Comparison of ENCODE assay signal across 9 mouse cellular contexts in genomic region chr7:135212505-135212904, GRCm38 (mm10). TPM values are rescaled to one million over a fixed set of nuclear protein-coding genes. Genes with fewer than 3 reads are reported as not detected.
DNase-seq lines count a peak whose midpoint lies in the region; ATAC-seq and TF ChIP-seq lines count a peak whose summit lies in the region.
"Had no signal": no experiment of that assay in that cellular context is flagged by ENCODE, and none has a peak within 500 bp of the region (broad histone marks: within the 10 kb centered on the region; RNA-seq: fewer than 3 reads in every experiment).

No protein-coding gene starts in this region.

- peak; percentile 91 for DNase-seq in adrenal gland, adult 2 months
- DNase-seq in gastrocnemius, postnatal 10 days, result peak; percentile 58
- DNase-seq in kidney, adult 2 months, result peak; percentile 83
- peak; percentile 34 to 61 for DNase-seq in lung, postnatal 4 days
- DNase-seq in thymus, postnatal 36 days, result no peak
- DNase-seq in right cerebral cortex, adult 18-20 months, result no peak
- DNase-seq: layer of hippocampus, postnatal 36 days had no signal

- WGBS in kidney, adult 2 months, result 12% methylated on average over 2 of the region's 2 CpGs

- no peak overlapping the region for H3K4me3 ChIP-seq in kidney, adult 2 months (ENCODE audit: insufficient read depth, low read depth, low read length)

- no peak for TF ChIP-seq CTCF in kidney, adult 2 months (conservative IDR thresholded peaks at IDR 0.05; ENCODE audit: insufficient read depth, insufficient read length, low read depth, low read length)

- no peaks in the 10 kb centered on the region for H3K36me3 ChIP-seq in kidney, adult 2 months (ENCODE audit: control insufficient read depth, insufficient read depth, low read length)

- no peak for ATAC-seq in monocyte, adult 5-6 weeks (replicated peaks; ENCODE audit: insufficient number of reproducible peaks, low FRiP score, low TSS enrichment, poor library complexity, severe bottlenecking)

- H3K27me3 ChIP-seq in kidney, adult 2 months (replicated peaks; ENCODE audit: control insufficient read depth, insufficient read depth, low read length), result no peaks in the 10 kb centered on the region

- TF ChIP-seq POLR2A in kidney, adult 2 months (IDR thresholded peaks at IDR 0.05; ENCODE audit: low read depth, low read length), result no peak

- H3K27ac ChIP-seq in kidney, adult 2 months (ENCODE audit: insufficient read depth, low read depth, low read length), result no peak overlapping the region

- no peaks in the 10 kb centered on the region for H3K4me1 ChIP-seq in kidney, adult 2 months (ENCODE audit: control insufficient read depth, insufficient read depth, low read length)

RNA-seq across cellular contexts. Expression of gene Nps, which starts 46.0 kb away (rescaled TPM):
- total RNA-seq in adrenal gland, adult 2 months (2021), result not detected
- not detected in 2 replicates for polyA plus RNA-seq in adrenal gland, adult 2 months (2012; rRNA removed)
- total RNA-seq in gastrocnemius, postnatal 10 days (2021), result not detected
- polyA plus RNA-seq in kidney, adult 2 months (2012; rRNA removed), result not detected in 2 replicates
- not detected in 3 replicates for total RNA-seq in monocyte, adult 5-6 weeks (2017)
- total RNA-seq: layer of hippocampus, postnatal 36 days had no signal
- polyA plus RNA-seq: embryonic facial prominence, embryonic 11.5 days had no signal

Comparison
In these comparisons a context has a peak if more than half of its experiments do, and no peak if none do; other contexts are left out.
1. DNase-seq: peak in adrenal gland, adult 2 months (single experiment), gastrocnemius, postnatal 10 days (single experiment), kidney, adult 2 months (single experiment) and lung, postnatal 4 days (2 of 2); none in thymus, postnatal 36 days (0 of 2) and right cerebral cortex, adult 18-20 months (single experiment).